Mouse (Mus musculus) cortical plate, adult 2 months (tissue): ENCODE data around the gene Spata31d1d. TPM values are rescaled to one million over a fixed set of nuclear protein-coding genes. Genes with fewer than 3 reads are reported as not detected.

Experiments used
- H3K27ac ChIP-seq: fragments of 200-500 bp; 2 replicates; pipeline ENCODE4 v1.5.1; 2012; ENCODE audit warnings: low read length, control low read depth, inconsistent platforms; ENCODE audit not compliant: insufficient read depth
- H3K4me1 ChIP-seq: fragments of 200-500 bp; 2 replicates; pipeline ENCODE4 v1.6.1; 2011; ENCODE audit warnings: low read length; ENCODE audit not compliant: control insufficient read depth, insufficient read depth
- H3K4me3 ChIP-seq: fragments of 200-500 bp; 2 replicates; pipeline ENCODE4 v1.5.1; 2011; ENCODE audit warnings: mild to moderate bottlenecking, low read length, control low read depth; ENCODE audit not compliant: insufficient read depth
- CTCF ChIP-seq: fragments of 200-500 bp; IDR thresholded peaks from 2 replicates; pipeline ENCODE4 v1.5.1; 2011; ENCODE audit warnings: mild to moderate bottlenecking, control low read depth, low read length; ENCODE audit not compliant: insufficient read depth; ENCODE audit errors: extremely low read depth
- POLR2A ChIP-seq: fragments of 200-500 bp; IDR thresholded peaks from 2 replicates; pipeline ENCODE4 v1.6.1; 2011; ENCODE audit warnings: mild to moderate bottlenecking, low read length, control low read depth; ENCODE audit not compliant: insufficient read depth; ENCODE audit errors: extremely low read depth
- polyA plus RNA-seq: library from polyadenylated mRNA; depleted of rRNA; stranded (reverse); fragments of >200 nt; gene quantifications from 2 replicates; pipeline ENCODE4 v1.2.3, GENCODE M21; 2012

The Spata31d1d gene
- polyA plus RNA-seq, 1 experiment = 0.08 TPM

DNA sequence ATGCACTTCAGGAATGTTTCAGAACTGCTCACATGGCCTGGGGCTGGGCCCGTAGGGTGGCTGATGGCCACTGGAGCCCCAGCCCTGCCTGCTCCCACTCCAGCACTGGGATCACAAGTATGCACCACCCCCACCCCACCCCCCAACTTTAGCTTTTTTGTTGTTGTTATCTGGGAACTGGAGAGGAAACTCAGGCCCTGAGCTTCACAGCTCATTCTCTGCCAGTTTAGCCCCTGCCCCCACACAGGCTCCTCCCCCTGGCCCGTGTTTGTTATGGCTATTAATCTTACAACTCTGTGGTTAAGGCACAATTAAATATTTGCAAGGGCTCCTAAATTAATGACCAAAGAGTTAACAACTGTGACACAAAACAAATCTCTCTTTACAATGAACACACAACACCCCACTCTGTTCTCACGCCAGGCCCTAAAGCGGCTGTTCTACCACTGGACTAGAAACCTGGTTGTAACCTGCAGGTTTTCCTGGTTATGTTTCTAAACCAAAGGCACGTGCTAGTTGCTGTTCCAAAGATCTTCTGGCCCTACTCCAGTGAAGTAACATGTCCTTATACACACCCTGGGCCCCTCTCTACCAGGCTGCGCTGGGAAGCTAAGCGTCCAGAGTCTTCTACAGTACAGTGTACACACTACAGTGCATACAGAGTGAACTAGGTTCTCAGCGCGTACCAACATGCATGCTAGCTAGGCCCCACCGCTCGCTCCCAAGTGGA is 35.4 kb upstream of the Spata31d1d start:
- no peak overlapping the region for H3K4me3 ChIP-seq
- TF ChIP-seq POLR2A (no peak), CTCF (no peak)
- no peak overlapping the region for H3K27ac ChIP-seq
- H3K4me1 ChIP-seq = peaks cover 7% of the 10 kb centered on the region; the same call in 1 of the 2 replicates

GRCm38 (mm10) chr13:59762791-59763190 is 31.2 kb upstream of the Spata31d1d start:
- no peak overlapping the region for H3K27ac ChIP-seq
- peaks cover 1% of the 10 kb centered on the region; the same call in 1 of the 2 replicates for H3K4me1 ChIP-seq
- no peak overlapping the region for H3K4me3 ChIP-seq
- no peak for TF ChIP-seq POLR2A
- TF ChIP-seq CTCF = no peak

DNA sequence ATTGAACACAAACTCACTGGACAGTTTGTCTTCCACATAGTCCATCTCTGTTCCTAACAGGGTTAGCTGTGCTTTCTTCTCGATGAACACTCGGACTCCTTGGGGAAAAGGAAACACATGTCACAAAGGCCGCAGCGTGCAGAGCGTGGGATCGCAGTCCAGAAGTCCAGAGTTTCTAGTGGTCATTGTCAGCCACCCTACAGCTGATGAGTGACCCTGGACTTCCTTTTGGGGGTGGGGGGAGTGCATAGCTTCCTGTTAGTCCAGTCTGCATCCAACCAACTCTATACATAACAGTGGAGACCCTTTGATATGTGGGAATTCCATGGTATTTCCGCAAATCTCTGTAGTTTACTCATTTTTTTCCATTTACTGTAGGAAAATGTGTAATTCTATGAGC is 25.4 kb upstream of the Spata31d1d start:
- no peak overlapping the region for H3K4me3 ChIP-seq
- H3K27ac ChIP-seq = no peak overlapping the region
- TF ChIP-seq POLR2A (no peak), CTCF (no peak)
- no peaks in the 10 kb centered on the region; the same call in 1 of the 2 replicates for H3K4me1 ChIP-seq

DNA sequence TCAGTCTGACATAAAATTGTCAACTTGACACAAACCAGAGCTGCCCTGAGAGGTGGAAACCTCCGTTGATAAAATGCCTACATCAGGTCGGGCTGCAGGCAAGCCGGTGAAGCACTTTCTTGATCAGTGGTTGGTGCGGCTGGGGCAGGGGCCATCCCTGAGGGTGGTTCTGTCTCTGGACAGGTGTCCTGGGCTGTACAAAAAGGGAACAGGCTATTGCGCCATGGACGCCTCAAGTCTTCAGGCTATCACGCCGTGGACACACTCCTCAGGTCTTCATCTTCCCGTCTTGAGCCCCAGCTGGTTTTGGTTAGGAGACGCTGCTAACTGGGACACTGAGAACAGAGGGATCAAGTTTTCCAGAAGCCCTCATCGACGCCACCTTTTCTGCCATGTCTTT is 18.8 kb upstream of the Spata31d1d start:
- H3K27ac ChIP-seq = no peak overlapping the region
- H3K4me3 ChIP-seq = no peak overlapping the region
- TF ChIP-seq POLR2A = no peak
- no peak for TF ChIP-seq CTCF
- H3K4me1 ChIP-seq = peaks cover 4% of the 10 kb centered on the region

- Histone ChIP-seq H3K27ac (peak within 1 kb of the TSS; percentile 4; the same call in 1 of the 2 replicates), H3K4me3 (no peak within 1 kb of the TSS), H3K4me1 (peaks cover 5% of the 10 kb centered on the region)
- TF ChIP-seq POLR2A (no peak), CTCF (no peak)
Measured at GRCm38 (mm10) chr13:59746711-59747110, 15.2 kb upstream of the Spata31d1d start, which contains the start of gene 1700014D04Rik. 1700014D04Rik (minus strand) TSS chr13:59746752.

DNA sequence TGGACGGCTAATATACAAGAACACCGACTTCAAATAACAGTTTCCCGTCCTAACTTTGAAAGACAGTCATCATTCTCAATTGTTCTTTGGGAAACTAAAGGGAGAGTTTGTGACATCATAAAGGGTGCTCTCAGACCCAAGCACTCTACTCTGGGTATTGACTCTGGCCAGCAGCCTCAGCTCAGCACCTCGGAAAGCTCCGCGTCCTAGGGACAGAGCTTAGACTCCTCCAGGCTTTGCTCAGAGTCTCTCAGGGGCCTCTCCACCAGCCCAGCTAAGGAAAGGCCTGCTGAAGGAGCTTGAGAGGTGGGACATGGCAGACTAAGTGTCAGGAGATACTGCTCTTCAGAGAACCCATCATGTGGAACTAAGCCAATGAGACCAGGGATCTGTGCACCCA is 14.6 kb upstream of the Spata31d1d start:
- H3K4me1 ChIP-seq = peaks cover 5% of the 10 kb centered on the region
- no peak overlapping the region for H3K4me3 ChIP-seq
- TF ChIP-seq POLR2A (no peak), CTCF (no peak)
- no peak overlapping the region for H3K27ac ChIP-seq

- no peak for TF ChIP-seq CTCF
- TF ChIP-seq POLR2A = no peak
- Histone ChIP-seq H3K27ac (no peak overlapping the region), H3K4me1 (peaks cover 5% of the 10 kb centered on the region), H3K4me3 (no peak overlapping the region)
Measured at GRCm38 (mm10) chr13:59745462-59745861, 13.9 kb upstream of the Spata31d1d start.

- Histone ChIP-seq H3K27ac (no peak overlapping the region), H3K4me1 (peaks cover 1% of the 10 kb centered on the region; the same call in 1 of the 2 replicates), H3K4me3 (no peak overlapping the region)
- TF ChIP-seq CTCF (no peak), POLR2A (no peak)
Measured at GRCm38 (mm10) chr13:59741697-59742096, 10.1 kb upstream of the Spata31d1d start.

GRCm38 (mm10) chr13:59741096-59741495 is 9.5 kb upstream of the Spata31d1d start:
- Histone ChIP-seq H3K4me3 (no peak overlapping the region), H3K27ac (no peak overlapping the region), H3K4me1 (peaks cover 1% of the 10 kb centered on the region; the same call in 1 of the 2 replicates)
- TF ChIP-seq CTCF (no peak), POLR2A (no peak)

DNA sequence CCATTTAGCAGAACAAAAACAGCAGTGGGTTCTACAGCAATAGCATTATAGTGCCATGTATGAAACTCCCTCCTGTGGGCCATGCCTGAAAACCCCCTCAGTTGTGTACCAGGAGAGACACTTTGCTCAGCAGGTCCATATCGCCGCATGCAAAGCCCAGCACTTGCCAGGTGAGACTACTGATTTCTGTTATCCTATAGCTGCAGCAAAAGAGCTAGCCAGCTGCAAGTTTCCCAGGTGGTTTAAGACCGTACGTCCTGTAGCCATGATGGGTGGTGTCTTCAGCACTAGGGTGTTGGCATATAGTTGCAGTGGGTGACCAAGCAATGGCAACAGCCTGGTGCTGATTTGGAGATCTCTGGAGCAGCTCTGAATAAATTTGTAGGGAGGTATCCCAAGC is 7.8 kb upstream of the Spata31d1d start:
- Histone ChIP-seq H3K4me1 (no peaks in the 10 kb centered on the region), H3K27ac (no peak overlapping the region), H3K4me3 (no peak overlapping the region)
- no peak for TF ChIP-seq CTCF
- TF ChIP-seq POLR2A = no peak

- H3K4me1 ChIP-seq = no peaks in the 10 kb centered on the region
- TF ChIP-seq CTCF = no peak
- TF ChIP-seq POLR2A = no peak
- H3K27ac ChIP-seq = no peak overlapping the region
- H3K4me3 ChIP-seq = no peak overlapping the region
Measured at GRCm38 (mm10) chr13:59738455-59738854, 6.9 kb upstream of the Spata31d1d start.
